Mouse (Mus musculus) neural tube, embryonic 11.5 days (tissue): Measurements from ENCODE around the gene Plekha4. TPM values are rescaled to one million over a fixed set of nuclear protein-coding genes. Genes with fewer than 3 reads are reported as not detected.

Experiments used
- ATAC-seq: fragments of 200-750 bp; cut with Nextera tagmentation; 2 replicates; pipeline ENCODE4 v1.8.0; 2017; ENCODE audit warnings: moderate number of reproducible peaks, mild to moderate bottlenecking, moderate TSS enrichment, moderate library complexity; ENCODE audit not compliant: insufficient read depth, low FRiP score, low TSS enrichment
- DNase-seq: peaks from one replicate; pipeline ENCODE4 v3.0.0-alpha.2; 2015; ENCODE audit warnings: low spot score
- H3K27ac ChIP-seq: fragments of 300-500 bp; sonication (generic); 2 replicates; pipeline ENCODE4 v1.5.1; 2014; ENCODE audit warnings: low read depth, mild to moderate bottlenecking, low read length
- H3K27me3 ChIP-seq: fragments of 300-500 bp; sonication (generic); 2 replicates; pipeline ENCODE4 v1.6.1; 2014; ENCODE audit warnings: mild to moderate bottlenecking, low read length, mixed read lengths; ENCODE audit not compliant: control insufficient read depth, insufficient read depth
- H3K36me3 ChIP-seq: fragments of 300-500 bp; sonication (generic); 2 replicates; pipeline ENCODE4 v1.6.1; 2014; ENCODE audit warnings: mild to moderate bottlenecking, low read length, moderate library complexity, mixed read lengths; ENCODE audit not compliant: control insufficient read depth, insufficient read depth
- H3K4me1 ChIP-seq: fragments of 300-500 bp; sonication (generic); 2 replicates; pipeline ENCODE4 v1.6.1; 2014; ENCODE audit warnings: low read length, mixed read lengths; ENCODE audit not compliant: control insufficient read depth, insufficient read depth
- H3K4me2 ChIP-seq: fragments of 300-500 bp; sonication (generic); 2 replicates; pipeline ENCODE4 v1.6.1; 2014; ENCODE audit warnings: low read depth, mild to moderate bottlenecking, moderate library complexity
- H3K4me3 ChIP-seq: fragments of 300-500 bp; sonication (generic); 2 replicates; pipeline ENCODE4 v1.5.1; 2014; ENCODE audit warnings: low read depth, low read length
- H3K9ac ChIP-seq: fragments of 300-500 bp; sonication (generic); 2 replicates; pipeline ENCODE4 v1.6.1; 2014; ENCODE audit warnings: mild to moderate bottlenecking, low read length
- H3K9me3 ChIP-seq: fragments of 300-500 bp; sonication (generic); 2 replicates; pipeline ENCODE4 v1.6.1; 2016; ENCODE audit warnings: low read length; ENCODE audit not compliant: control insufficient read depth
- WGBS: fragments of 180-500 bp; shearing (Covaris S2); extraction: QIAGEN DNeasy Blood & Tissue Kit; methylation state at CpG from one replicate; pipeline ENCODE4 v1.1.7; 2014; 5-methylcytosine and 5-hydroxymethylcytosine counted together
- polyA plus RNA-seq: library from polyadenylated mRNA; unstranded; fragments of >200 nt; fragmentation: Nextera tagmentation; extraction: Ambion mirVana; gene quantifications from 2 replicates; pipeline ENCODE4 v1.2.1, GENCODE M21; 2014

Plekha4 gene
- polyA plus RNA-seq, 1 experiment from 2014 or later = 2.3 TPM

- H3K27me3 ChIP-seq = no peaks in the 10 kb centered on the region
- 90% methylated on average over 12 of the region's 12 CpGs for WGBS
- H3K27ac ChIP-seq = no peak within 1 kb of the TSS
- DNase-seq = no peak
- no peaks in the 10 kb centered on the region for H3K9me3 ChIP-seq
- no peak within 1 kb of the TSS for H3K4me2 ChIP-seq
- no peaks in the 10 kb centered on the region for H3K36me3 ChIP-seq
- no peak within 1 kb of the TSS for H3K4me3 ChIP-seq
- H3K9ac ChIP-seq = no peak within 1 kb of the TSS
- ATAC-seq = no peak
- no peaks in the 10 kb centered on the region for H3K4me1 ChIP-seq
Observed at GRCm38 (mm10) chr7:45486761-45487415, 39.2 kb upstream of the Plekha4 start, which contains the start of gene Gm45808. Gm45808 (minus strand) TSS chr7:45486811.

DNA sequence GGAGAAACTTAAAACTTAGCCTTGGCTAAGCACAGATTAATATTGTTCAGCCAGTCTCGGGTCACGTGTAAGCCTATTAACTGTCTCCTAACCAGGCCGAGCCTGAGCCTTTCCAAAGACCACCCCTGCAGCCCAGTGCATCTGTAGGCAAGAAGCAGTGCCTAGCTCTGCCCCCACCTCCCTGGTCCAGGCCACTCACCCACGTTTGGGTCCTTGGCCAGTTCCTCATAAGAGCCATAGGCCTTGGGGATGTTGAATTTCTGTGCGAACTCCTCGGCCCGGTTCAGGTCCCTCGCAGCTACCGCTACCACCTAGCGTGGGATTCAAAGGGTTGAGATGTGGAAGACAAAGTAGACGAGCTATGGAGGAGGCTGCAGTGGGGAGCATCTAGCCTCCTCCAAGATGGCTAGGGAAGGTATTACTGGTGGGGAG, 38.3 kb upstream of the Plekha4 start:
- Histone ChIP-seq H3K9me3 (no peaks in the 10 kb centered on the region), H3K27me3 (no peaks in the 10 kb centered on the region), H3K4me1 (no peaks in the 10 kb centered on the region), H3K4me2 (peak overlapping the region; percentile 63), H3K36me3 (peaks cover under 1% of the 10 kb centered on the region; the same call in 1 of the 2 replicates), H3K9ac (peak overlapping the region; percentile 71), H3K27ac (peak overlapping the region; percentile 49; the same call in 1 of the 2 replicates), H3K4me3 (peak overlapping the region; percentile 43)
- ATAC-seq (no peak), DNase-seq (peak; percentile 25)
- 27% methylated on average over 11 of the region's 11 CpGs for WGBS

DNA sequence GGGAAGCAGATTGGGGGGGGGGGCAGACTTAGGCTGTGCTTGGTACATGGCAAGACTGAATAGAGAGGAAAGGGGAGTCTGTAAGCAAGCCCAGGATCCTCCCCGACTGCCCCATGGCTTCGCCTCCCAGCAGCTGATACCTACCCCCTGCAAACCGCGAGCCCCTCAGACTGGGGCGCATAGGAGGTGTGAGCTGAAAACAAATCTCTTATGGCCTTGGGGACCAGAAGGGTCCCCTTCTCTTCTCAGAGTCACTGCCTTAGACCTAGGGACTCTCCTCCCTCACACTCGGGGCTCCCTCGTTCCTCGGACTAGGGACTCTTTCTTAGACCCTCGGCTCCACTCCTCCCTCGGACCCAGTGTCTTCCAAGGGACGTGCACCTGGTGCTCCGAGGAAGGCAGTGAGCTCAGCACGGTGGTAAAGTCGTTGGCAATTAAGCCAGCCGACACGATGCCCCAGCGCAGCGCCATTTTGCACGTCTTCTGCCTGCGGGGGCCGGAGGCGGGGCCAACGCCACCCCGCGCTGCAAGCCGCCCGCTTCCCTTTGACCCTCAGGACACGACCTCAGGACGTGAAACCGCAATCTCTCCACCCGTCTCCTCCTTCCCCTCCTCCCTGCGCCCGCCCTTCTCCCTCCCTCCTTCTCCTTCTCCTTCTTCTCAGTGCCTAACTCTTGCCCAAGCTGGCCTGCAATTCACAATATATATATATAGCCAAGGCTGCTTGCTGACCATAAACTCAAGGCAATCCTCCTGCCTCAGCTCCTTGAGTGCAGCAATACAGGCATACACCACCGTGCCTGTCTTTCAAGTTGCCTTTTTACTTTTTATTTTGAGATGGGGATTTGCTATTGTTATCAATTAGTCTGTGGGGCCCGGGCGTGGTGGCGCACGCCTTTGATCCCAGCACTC, 37.6 kb upstream of the Plekha4 start, which contains the start of gene Dhdh:
Dhdh (minus strand) TSS at position 513 of the 912 bp plus-strand sequence.
- peak; percentile 53 for ATAC-seq
- Histone ChIP-seq H3K27me3 (no peaks in the 10 kb centered on the region), H3K36me3 (peaks cover 5% of the 10 kb centered on the region; the same call in 1 of the 2 replicates), H3K4me3 (peak within 1 kb of the TSS; percentile 43), H3K9me3 (no peaks in the 10 kb centered on the region), H3K27ac (peak within 1 kb of the TSS; percentile 49; the same call in 1 of the 2 replicates), H3K4me1 (no peaks in the 10 kb centered on the region), H3K9ac (peak within 1 kb of the TSS; percentile 71), H3K4me2 (peak within 1 kb of the TSS; percentile 63)
- 7% methylated on average over 36 of the region's 38 CpGs for WGBS
- peak; percentile 71 for DNase-seq

DNA sequence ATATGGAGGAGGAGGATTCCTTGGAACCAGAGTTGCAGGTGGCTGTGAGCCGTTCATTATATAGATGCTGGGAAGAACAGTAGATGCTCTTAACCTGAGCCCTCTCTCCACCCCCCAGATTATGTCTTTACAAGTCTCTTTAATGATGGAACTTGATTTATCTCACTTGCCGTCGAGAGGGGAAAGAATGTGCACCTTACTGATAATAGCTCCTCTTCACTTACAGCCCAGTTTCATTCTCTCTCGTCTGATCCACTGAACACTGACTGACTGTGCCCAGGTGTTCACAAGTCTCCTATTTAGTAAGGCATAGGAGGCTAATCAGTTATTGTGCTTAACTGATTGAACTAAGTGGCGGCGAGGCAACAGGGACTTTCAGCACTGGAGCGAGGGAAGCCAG, 36.6 kb upstream of the Plekha4 start:
- no peak overlapping the region; the same call in 1 of the 2 replicates for H3K9ac ChIP-seq
- H3K27ac ChIP-seq = no peak overlapping the region
- H3K36me3 ChIP-seq = peaks cover 9% of the 10 kb centered on the region; the same call in 1 of the 2 replicates
- ATAC-seq (no peak), DNase-seq (no peak)
- WGBS = 65% methylated on average over 7 of the region's 7 CpGs
- H3K4me1 ChIP-seq = no peaks in the 10 kb centered on the region
- H3K4me2 ChIP-seq = no peak overlapping the region
- H3K9me3 ChIP-seq = no peaks in the 10 kb centered on the region
- H3K4me3 ChIP-seq = no peak overlapping the region
- H3K27me3 ChIP-seq = no peaks in the 10 kb centered on the region

DNA sequence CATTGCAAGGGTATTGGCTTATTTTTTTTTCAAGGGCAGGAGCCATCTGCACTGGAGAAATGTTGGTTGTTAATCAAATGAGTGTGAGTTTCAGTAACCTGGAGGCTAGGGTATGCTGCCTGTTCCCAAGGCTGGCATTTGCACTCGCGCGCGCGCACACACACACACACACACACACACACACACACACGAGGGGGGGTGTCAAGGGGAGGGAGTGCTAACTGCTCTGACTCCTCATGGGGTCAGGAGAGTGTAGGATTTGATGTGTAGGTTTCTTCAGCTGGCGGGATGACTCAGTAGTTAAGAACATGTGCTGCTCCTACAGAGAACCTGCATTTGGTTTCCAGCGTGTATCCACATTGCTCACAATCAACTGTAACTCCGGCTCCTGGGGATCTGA, 35.3 kb upstream of the Plekha4 start:
- Histone ChIP-seq H3K4me3 (no peak overlapping the region), H3K9ac (no peak overlapping the region), H3K27me3 (no peaks in the 10 kb centered on the region), H3K27ac (no peak overlapping the region), H3K4me2 (no peak overlapping the region), H3K36me3 (peaks cover 10% of the 10 kb centered on the region; the same call in 1 of the 2 replicates), H3K9me3 (no peaks in the 10 kb centered on the region), H3K4me1 (no peaks in the 10 kb centered on the region)
- ATAC-seq (no peak), DNase-seq (peak; percentile 37)
- WGBS = 22% methylated on average over 9 of the region's 9 CpGs

- H3K36me3 ChIP-seq = peaks cover 10% of the 10 kb centered on the region; the same call in 1 of the 2 replicates
- H3K9ac ChIP-seq = no peak overlapping the region
- H3K4me3 ChIP-seq = no peak overlapping the region
- H3K4me1 ChIP-seq = no peaks in the 10 kb centered on the region
- H3K27ac ChIP-seq = no peak overlapping the region
- H3K27me3 ChIP-seq = no peaks in the 10 kb centered on the region
- no peak for DNase-seq
- no peak overlapping the region for H3K4me2 ChIP-seq
- ATAC-seq = no peak
- WGBS = 16% methylated on average over 3 of the region's 3 CpGs
- no peaks in the 10 kb centered on the region for H3K9me3 ChIP-seq
Observed at GRCm38 (mm10) chr7:45491264-45491663, 34.9 kb upstream of the Plekha4 start.

GRCm38 (mm10) chr7:45492225-45492844, 33.8 kb upstream of the Plekha4 start:
- H3K9me3 ChIP-seq = no peaks in the 10 kb centered on the region
- H3K9ac ChIP-seq = no peak overlapping the region
- WGBS = 96% methylated on average over 8 of the region's 8 CpGs
- H3K27me3 ChIP-seq = no peaks in the 10 kb centered on the region
- H3K4me3 ChIP-seq = no peak overlapping the region
- peaks cover 10% of the 10 kb centered on the region; the same call in 1 of the 2 replicates for H3K36me3 ChIP-seq
- ATAC-seq (no peak), DNase-seq (no peak)
- H3K4me2 ChIP-seq = no peak overlapping the region
- no peak overlapping the region for H3K27ac ChIP-seq
- H3K4me1 ChIP-seq = no peaks in the 10 kb centered on the region

DNA sequence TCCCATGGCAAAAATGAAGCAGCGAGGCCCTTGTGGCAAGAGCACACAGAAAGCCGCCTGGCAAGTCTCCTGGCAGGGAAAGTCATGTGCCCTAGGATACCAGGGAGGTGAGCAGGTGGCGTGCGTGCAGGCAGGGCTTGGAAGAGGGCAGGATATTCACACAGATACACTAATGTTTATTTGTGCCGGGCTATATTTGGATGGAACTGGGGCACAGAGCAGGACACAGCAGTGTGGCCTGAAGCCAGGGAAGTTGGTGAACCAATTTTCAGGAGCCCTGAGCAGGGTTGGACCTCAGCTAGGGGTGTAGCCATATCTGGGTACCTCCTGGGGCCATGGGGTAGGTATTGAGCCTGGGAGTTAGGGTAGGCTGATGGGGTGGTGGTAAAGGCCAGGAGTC, 33.2 kb upstream of the Plekha4 start:
- Histone ChIP-seq H3K4me3 (no peak overlapping the region), H3K9me3 (no peaks in the 10 kb centered on the region), H3K4me1 (no peaks in the 10 kb centered on the region), H3K4me2 (no peak overlapping the region), H3K27me3 (no peaks in the 10 kb centered on the region), H3K27ac (no peak overlapping the region), H3K9ac (no peak overlapping the region), H3K36me3 (peaks cover 10% of the 10 kb centered on the region; the same call in 1 of the 2 replicates)
- WGBS = 91% methylated on average over 5 of the region's 5 CpGs
- no peak for DNase-seq
- ATAC-seq = no peak
